Comparison of ENCODE assay signal across 18 mouse cellular contexts in the genomic region with DNA sequence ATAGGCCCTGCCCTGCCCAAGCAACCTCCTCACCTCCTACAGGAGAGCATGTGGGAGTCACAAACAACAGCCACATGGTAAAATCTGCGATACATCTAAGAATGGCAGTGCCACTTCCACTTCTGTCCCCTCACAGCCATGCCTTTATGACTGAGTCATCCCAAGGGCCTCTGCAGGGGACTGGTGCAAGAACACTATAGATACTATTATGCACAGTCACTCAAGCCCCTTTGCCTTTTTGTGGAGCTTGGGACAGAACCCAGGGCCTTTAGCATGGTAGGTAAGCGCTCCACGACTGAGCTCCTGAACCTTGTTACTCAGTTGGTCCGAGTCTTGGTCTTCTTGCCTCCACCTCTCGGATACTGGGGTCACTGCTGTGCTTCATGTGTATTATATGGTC. TPM values are rescaled to one million over a fixed set of nuclear protein-coding genes. Genes with fewer than 3 reads are reported as not detected.
"Had no signal": no experiment of that assay in that cellular context is flagged by ENCODE, and none has a peak within 500 bp of the region (broad histone marks: within the 10 kb centered on the region; RNA-seq: fewer than 3 reads in every experiment).

No protein-coding gene starts in this region.

- DNase-seq: kidney, adult 18-20 months; kidney, adult 9 months; kidney, postnatal 14 days; layer of hippocampus, adult 9-11 months; lung, adult 2 months; lung, postnatal 14 days; lung, postnatal 4 days; midbrain, embryonic 14.5 days; thymus, adult 18-20 months; thymus, postnatal 4 days had no signal

- H3K4me3 ChIP-seq: layer of hippocampus, adult 2 months had no signal

- ATAC-seq: intestine, embryonic 16.5 days had no signal

- H3K27ac ChIP-seq: layer of hippocampus, adult 2 months; liver, embryonic 14.5 days had no signal

- H3K9ac ChIP-seq: liver, embryonic 14.5 days had no signal

- H3K4me2 ChIP-seq: midbrain, embryonic 11.5 days had no signal

RNA-seq across cellular contexts. Expression of a gene that starts 45.5 kb away (rescaled TPM):
- total RNA-seq: layer of hippocampus, postnatal 25 days; left cerebral cortex, adult 18-20 months; left cerebral cortex, postnatal 36 days; midbrain, postnatal 0 days had no signal
